Mouse (Mus musculus) forebrain, postnatal 0 days (tissue): Measurements from ENCODE around the gene Trnau1ap. TPM values are rescaled to one million over a fixed set of nuclear protein-coding genes. Genes with fewer than 3 reads are reported as not detected.

Experiments used
- ATAC-seq: fragments of 200-750 bp; cut with Nextera tagmentation; 2 replicates; pipeline ENCODE4 v1.8.0; 2017; ENCODE audit warnings: mild to moderate bottlenecking, moderate library complexity
- DNase-seq: peaks from one replicate; pipeline ENCODE4 v3.0.0-alpha.2; 2015
- H3K27ac ChIP-seq: fragments of 300-500 bp; sonication (generic); 2 replicates; pipeline ENCODE4 v1.5.1; 2014; ENCODE audit warnings: low read depth, mild to moderate bottlenecking, antibody characterized with exemption, low read length, moderate library complexity, mixed read lengths
- H3K27me3 ChIP-seq: fragments of 300-500 bp; sonication (generic); 2 replicates; pipeline ENCODE4 v1.6.1; 2014; ENCODE audit warnings: mild to moderate bottlenecking, low read length, mixed read lengths; ENCODE audit not compliant: insufficient read depth
- H3K36me3 ChIP-seq: fragments of 300-500 bp; sonication (generic); 2 replicates; pipeline ENCODE4 v1.6.1; 2014; ENCODE audit warnings: mild to moderate bottlenecking, moderate library complexity; ENCODE audit not compliant: insufficient read depth
- H3K4me1 ChIP-seq: fragments of 300-500 bp; sonication (generic); 2 replicates; pipeline ENCODE4 v1.6.1; 2014; ENCODE audit warnings: antibody characterized with exemption; ENCODE audit not compliant: insufficient read depth
- H3K4me2 ChIP-seq: fragments of 300-500 bp; sonication (generic); 2 replicates; pipeline ENCODE4 v1.6.1; 2014; ENCODE audit warnings: low read depth, mild to moderate bottlenecking, moderate library complexity
- H3K4me3 ChIP-seq: fragments of 300-500 bp; sonication (generic); 2 replicates; pipeline ENCODE4 v1.5.1; 2014; ENCODE audit warnings: low read depth, low read length, mixed read lengths
- H3K9ac ChIP-seq: fragments of 300-500 bp; sonication (generic); 2 replicates; pipeline ENCODE4 v1.6.1; 2014; ENCODE audit warnings: mild to moderate bottlenecking
- H3K9me3 ChIP-seq: fragments of 300-500 bp; sonication (generic); 2 replicates; pipeline ENCODE4 v1.6.1; 2016; ENCODE audit warnings: low read length
- CTCF ChIP-seq: sonication (generic); IDR thresholded peaks from 2 replicates; pipeline ENCODE4 v1.5.1; 2016; ENCODE audit warnings: antibody characterized with exemption, control low read depth, low read depth
- WGBS: fragments of 180-500 bp; shearing (Covaris S2); extraction: QIAGEN DNeasy Blood & Tissue Kit; methylation state at CpG from one replicate; pipeline ENCODE4 v1.1.7; 2014; 5-methylcytosine and 5-hydroxymethylcytosine counted together
- polyA plus RNA-seq: library from polyadenylated mRNA; unstranded; fragments of >200 nt; fragmentation: Nextera tagmentation; extraction: Ambion mirVana; gene quantifications from 2 replicates; pipeline ENCODE4 v1.2.1, GENCODE M21; 2015
- total RNA-seq: library from RNA; depleted of rRNA; stranded (reverse); fragments of >200 nt; gene quantifications from 2 replicates; pipeline ENCODE4 v1.2.3, GENCODE M21; 2014; rRNA removed

Gene Trnau1ap
- 57.2 and 62.1 TPM in 2 replicates for total RNA-seq
- polyA plus RNA-seq = 62.1 and 75.6 TPM in 2 replicates

GRCm38 (mm10) chr4:132329115-132329834 is at the start of gene Trnau1ap:
Trnau1ap (minus strand) TSS chr4:132329538.
- H3K9ac ChIP-seq = peak within 1 kb of the TSS; percentile 91
- peak within 1 kb of the TSS; percentile 73 for H3K4me2 ChIP-seq
- under 1% methylated on average over 52 of the region's 52 CpGs for WGBS
- peak; percentile 33; the same call in 1 of the 2 replicates for TF ChIP-seq CTCF
- H3K4me1 ChIP-seq = peaks cover 7% of the 10 kb centered on the region; the same call in 1 of the 2 replicates
- peak within 1 kb of the TSS; percentile 83 for H3K4me3 ChIP-seq
- DNase-seq = peak; percentile 90
- peak; percentile 95 for ATAC-seq
- H3K27ac ChIP-seq = peak within 1 kb of the TSS; percentile 84
- H3K36me3 ChIP-seq = peaks cover 23% of the 10 kb centered on the region
- no peaks in the 10 kb centered on the region for H3K9me3 ChIP-seq
- no peaks in the 10 kb centered on the region for H3K27me3 ChIP-seq

- Histone ChIP-seq H3K4me2 (no peak overlapping the region), H3K9me3 (no peaks in the 10 kb centered on the region), H3K36me3 (peaks cover 39% of the 10 kb centered on the region), H3K27ac (no peak overlapping the region), H3K27me3 (no peaks in the 10 kb centered on the region), H3K4me1 (no peaks in the 10 kb centered on the region), H3K9ac (no peak overlapping the region), H3K4me3 (no peak overlapping the region)
- no peak for TF ChIP-seq CTCF
- no peak for DNase-seq
- WGBS = 92% methylated on average over 1 of the region's 1 CpGs
- no peak for ATAC-seq
These were observed 44.5 kb upstream of the Trnau1ap start for GRCm38 (mm10) chr4:132373820-132374219.

- ATAC-seq (no peak), DNase-seq (no peak)
- H3K9ac ChIP-seq = no peak overlapping the region
- H3K4me2 ChIP-seq = no peak overlapping the region
- WGBS = 90% methylated on average over 8 of the region's 8 CpGs
- H3K36me3 ChIP-seq = peaks cover 50% of the 10 kb centered on the region
- H3K4me3 ChIP-seq = no peak overlapping the region
- H3K9me3 ChIP-seq = no peaks in the 10 kb centered on the region
- no peaks in the 10 kb centered on the region for H3K4me1 ChIP-seq
- TF ChIP-seq CTCF = no peak
- no peak overlapping the region for H3K27ac ChIP-seq
- no peaks in the 10 kb centered on the region for H3K27me3 ChIP-seq
These were observed 40.8 kb upstream of the Trnau1ap start for GRCm38 (mm10) chr4:132369953-132370750.

GRCm38 (mm10) chr4:132367480-132368201 is 38.3 kb upstream of the Trnau1ap start:
- WGBS = 91% methylated on average over 18 of the region's 18 CpGs
- Histone ChIP-seq H3K27me3 (no peaks in the 10 kb centered on the region), H3K4me2 (no peak overlapping the region), H3K36me3 (peaks cover 43% of the 10 kb centered on the region), H3K9ac (no peak overlapping the region), H3K9me3 (no peaks in the 10 kb centered on the region), H3K27ac (no peak overlapping the region), H3K4me1 (no peaks in the 10 kb centered on the region), H3K4me3 (no peak overlapping the region)
- TF ChIP-seq CTCF = no peak
- no peak for ATAC-seq
- DNase-seq = no peak

GRCm38 (mm10) chr4:132365450-132366060 is 36.2 kb upstream of the Trnau1ap start:
- no peaks in the 10 kb centered on the region for H3K4me1 ChIP-seq
- H3K4me3 ChIP-seq = no peak overlapping the region
- H3K9ac ChIP-seq = no peak overlapping the region
- DNase-seq = no peak
- H3K27ac ChIP-seq = no peak overlapping the region
- peaks cover 39% of the 10 kb centered on the region for H3K36me3 ChIP-seq
- no peak for ATAC-seq
- H3K27me3 ChIP-seq = no peaks in the 10 kb centered on the region
- no peak for TF ChIP-seq CTCF
- no peaks in the 10 kb centered on the region for H3K9me3 ChIP-seq
- no peak overlapping the region for H3K4me2 ChIP-seq
- WGBS = 83% methylated on average over 13 of the region's 13 CpGs

GRCm38 (mm10) chr4:132363487-132363886 is 34.1 kb upstream of the Trnau1ap start:
- Histone ChIP-seq H3K36me3 (peaks cover 25% of the 10 kb centered on the region), H3K4me2 (no peak overlapping the region), H3K4me3 (no peak overlapping the region), H3K27ac (no peak overlapping the region), H3K9me3 (no peaks in the 10 kb centered on the region), H3K27me3 (no peaks in the 10 kb centered on the region), H3K9ac (no peak overlapping the region), H3K4me1 (no peaks in the 10 kb centered on the region)
- ATAC-seq (no peak), DNase-seq (no peak)
- WGBS = 97% methylated on average over 11 of the region's 11 CpGs
- TF ChIP-seq CTCF = no peak
